Mouse (Mus musculus) cerebellum, adult 11-12 months (tissue): Measurements from ENCODE around the gene Scgb2b11.
"Not testable (repeated sequence)": the region's sequence is repeated elsewhere in the genome, so short reads cannot be mapped to it uniquely, and the experiment has no call there.

Source experiments
- DNase-seq: peaks from one replicate; pipeline ENCODE4 v3.0.0; 2022

Scgb2b11 gene

DNA sequence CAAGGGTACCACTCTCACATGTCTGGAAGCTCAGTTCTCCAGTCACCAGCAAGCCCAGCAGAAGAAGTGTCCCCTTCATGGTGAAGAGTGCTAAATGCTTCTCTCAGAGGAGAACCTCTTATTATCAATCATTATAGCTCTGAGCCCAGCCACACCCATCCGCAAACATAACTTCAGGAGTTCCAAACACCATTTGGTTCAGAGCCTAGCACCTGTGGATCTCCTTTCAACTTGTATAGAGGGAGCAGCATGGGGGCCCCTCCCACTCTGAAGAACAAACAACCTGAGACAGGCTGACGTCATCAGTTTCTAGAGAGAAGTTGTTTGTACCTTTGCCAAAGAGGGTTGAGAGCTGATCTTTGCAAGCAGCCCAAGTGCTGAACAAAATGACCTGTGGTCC is at the start of gene Scgb2b11:
Gene Scgb2b11 (minus strand): TSS at position 101 of the 400 bp plus-strand sequence.
- DNase-seq: not testable (repeated sequence)

DNA sequence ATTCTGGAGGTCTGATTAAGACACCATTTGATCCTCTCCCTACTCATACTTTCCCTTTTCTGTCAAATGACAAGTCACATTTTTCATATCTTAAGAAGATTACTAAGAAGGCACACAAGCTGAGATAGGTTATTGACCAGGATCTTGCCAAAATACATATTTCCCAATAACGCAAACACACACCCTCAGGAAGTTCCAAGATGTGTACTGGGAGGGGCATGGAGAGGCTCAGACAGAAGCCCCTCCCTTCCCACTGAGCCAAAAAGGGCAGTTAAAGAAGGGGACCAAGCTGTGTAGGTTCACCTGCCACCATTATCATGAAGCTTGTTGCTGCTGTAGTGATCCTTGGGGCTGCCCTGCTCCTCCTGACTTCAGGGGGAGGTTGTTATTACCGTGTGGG is 11.6 kb upstream of the Scgb2b11 start, which contains the start of gene Scgb1b11:
Gene Scgb1b11 (plus strand): TSS at position 301 of the 400 bp plus-strand sequence.
- DNase-seq: not testable (repeated sequence)
